7 mouse cellular contexts compared by ENCODE assay signal in the genomic region with DNA sequence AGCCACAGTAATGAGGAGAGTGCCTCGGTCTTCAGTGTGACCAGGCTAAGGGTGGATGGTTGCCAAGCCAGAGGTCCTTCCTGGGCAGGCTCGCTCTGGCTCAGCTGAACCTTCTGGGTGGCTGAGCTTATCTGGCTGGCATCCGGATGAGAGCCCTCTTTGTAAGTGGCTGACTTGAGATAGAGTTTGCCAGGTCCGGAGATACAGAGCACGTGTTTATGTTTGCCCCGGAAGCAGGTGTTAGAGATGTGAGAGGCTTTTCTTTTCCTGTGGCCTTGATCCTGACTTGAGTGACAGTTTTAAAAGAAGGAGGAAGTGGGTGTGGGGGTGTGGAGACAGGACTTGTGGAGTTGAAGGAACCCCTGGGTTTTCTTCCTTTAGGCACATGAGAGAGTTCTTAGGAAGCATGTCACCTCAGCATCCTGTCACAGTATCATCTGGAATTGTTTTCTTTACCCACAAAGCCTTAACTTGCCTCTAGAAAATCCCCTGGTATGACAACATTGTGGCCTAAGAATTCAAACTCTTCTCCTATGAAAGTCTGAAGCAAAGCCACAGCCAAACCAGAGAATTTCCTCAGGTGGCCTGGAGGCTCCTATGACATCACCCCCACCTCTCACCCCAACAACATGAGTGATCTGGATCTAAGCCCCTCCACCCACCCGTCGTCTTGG. TPM values are rescaled to one million over a fixed set of nuclear protein-coding genes. Genes with fewer than 3 reads are reported as not detected.
DNase-seq lines count a peak whose midpoint lies in the region; ATAC-seq lines count a peak whose summit lies in the region.

No protein-coding gene starts in this region.

- H3K9me3 ChIP-seq in neural tube, embryonic 13.5 days = no peaks in the 10 kb centered on the region
- H3K9me3 ChIP-seq in limb, embryonic 15.5 days = no peaks in the 10 kb centered on the region

- H3K4me3 ChIP-seq in neural tube, embryonic 13.5 days = no peak overlapping the region
- H3K4me3 ChIP-seq in limb, embryonic 15.5 days = no peak overlapping the region

- H3K4me1 ChIP-seq in neural tube, embryonic 13.5 days (replicated peaks) = peaks cover 57% of the 10 kb centered on the region
- no peaks in the 10 kb centered on the region for H3K4me1 ChIP-seq in limb, embryonic 15.5 days

- intact Hi-C loops in heart, postnatal 10 days (cut with DNase I) = no loop called here

- no peak overlapping the region for H3K9ac ChIP-seq in neural tube, embryonic 13.5 days
- H3K9ac ChIP-seq in limb, embryonic 15.5 days = no peak overlapping the region

- DNase-seq in neural tube, embryonic 10.5 days (ENCODE audit: extremely low spot score, low spot score) = no peak
- DNase-seq in c-Kit-positive CD71-negative TER-119-negative erythroid progenitor cells, embryonic 14.5 days (ENCODE audit: low read depth) = peak; percentile 56
- DNase-seq in heart, postnatal 10 days = peak; percentile 68 to 80
- peak; percentile 84 for DNase-seq in naive thymus-derived CD4-positive, alpha-beta T cell, adult 2 months (ENCODE audit: low read depth)
- no peak for DNase-seq in testis, postnatal 14 days (ENCODE audit: low spot score)

- H3K36me3 ChIP-seq in neural tube, embryonic 13.5 days = peaks cover 51% of the 10 kb centered on the region
- H3K36me3 ChIP-seq in limb, embryonic 15.5 days = peaks cover 27% of the 10 kb centered on the region; the same call in 1 of the 2 replicates

- no peaks in the 10 kb centered on the region for H3K27me3 ChIP-seq in neural tube, embryonic 13.5 days
- H3K27me3 ChIP-seq in limb, embryonic 15.5 days = no peaks in the 10 kb centered on the region

- H3K4me2 ChIP-seq in neural tube, embryonic 13.5 days = no peak overlapping the region
- H3K4me2 ChIP-seq in limb, embryonic 15.5 days = no peak overlapping the region

- ATAC-seq in neural tube, embryonic 13.5 days (ENCODE audit: low read depth) = peak; percentile 28; the same call in 1 of the 2 replicates
- ATAC-seq in limb, embryonic 15.5 days (ENCODE audit: insufficient number of reproducible peaks, low FRiP score, low TSS enrichment, low read depth) = 0 out of 2 replicates have a peak, but pooled peaks have one; percentile 11

- 69% methylated on average over 8 of the region's 8 CpGs for whole genome bisulfite sequencing in neural tube, embryonic 13.5 days
- WGBS in limb, embryonic 15.5 days = 62% methylated on average over 8 of the region's 8 CpGs

- peak overlapping the region; percentile 76 for H3K27ac ChIP-seq in neural tube, embryonic 13.5 days (replicated peaks)
- no peak overlapping the region for H3K27ac ChIP-seq in limb, embryonic 15.5 days

RNA-seq across cellular contexts. Expression of gene Rlbp1, which starts 23.3 kb away (rescaled TPM):
- 19.2 and 19.7 TPM in 2 replicates for polyA plus RNA-seq in neural tube, embryonic 13.5 days (2015; fragmentation: Nextera tagmentation; extraction: Ambion mirVana)
- not detected for total RNA-seq in heart, postnatal 10 days (2021)
- 1.1 and 2.0 TPM in 2 replicates for polyA plus RNA-seq in limb, embryonic 15.5 days (2015; fragmentation: Nextera tagmentation; extraction: Ambion mirVana)

RNA-seq across cellular contexts. Expression of gene Fanci, which starts 28.2 kb away (rescaled TPM):
- polyA plus RNA-seq in neural tube, embryonic 13.5 days (2015; fragmentation: Nextera tagmentation; extraction: Ambion mirVana) = 2.7 and 3.5 TPM in 2 replicates
- total RNA-seq in heart, postnatal 10 days (2021) = 1 to 10 TPM; 2.3 to 2.4 TPM
- 6.1 and 6.2 TPM in 2 replicates for polyA plus RNA-seq in limb, embryonic 15.5 days (2015; fragmentation: Nextera tagmentation; extraction: Ambion mirVana)

Comparison
In these comparisons a context has a peak if more than half of its experiments do, and no peak if none do; other contexts are left out.
1. DNase-seq: peak in c-Kit-positive CD71-negative TER-119-negative erythroid progenitor cells, embryonic 14.5 days (single experiment), heart, postnatal 10 days (2 of 2) and naive thymus-derived CD4-positive, alpha-beta T cell, adult 2 months (single experiment); none in neural tube, embryonic 10.5 days (single experiment) and testis, postnatal 14 days (single experiment).